Mouse (Mus musculus) left cerebral cortex, postnatal 14 days (tissue): ENCODE measurements around the gene Spag5. TPM values are rescaled to one million over a fixed set of nuclear protein-coding genes. Genes with fewer than 3 reads are reported as not detected.

Experiments
- DNase-seq, 2 experiments: peaks; one replicate each; pipeline ENCODE4 v3.0.0; 2021 to 2022; ENCODE audit warnings: low spot score in 2 of 2, mixed read lengths in 1 of 2
- intact Hi-C: fragments of 180-260 bp; cut with DNase I; formaldehyde crosslinking; loops from one replicate; pipeline ENCODE4 v1.15.1; 2025
- total RNA-seq, 2 experiments: library from RNA; stranded (reverse); gene quantifications; 2 replicates each; pipeline ENCODE4 v1.2.3; 2021

Spag5 gene
- total RNA-seq, 2 experiments from 2014 or later, result 5.0 to 8.4 TPM

DNA sequence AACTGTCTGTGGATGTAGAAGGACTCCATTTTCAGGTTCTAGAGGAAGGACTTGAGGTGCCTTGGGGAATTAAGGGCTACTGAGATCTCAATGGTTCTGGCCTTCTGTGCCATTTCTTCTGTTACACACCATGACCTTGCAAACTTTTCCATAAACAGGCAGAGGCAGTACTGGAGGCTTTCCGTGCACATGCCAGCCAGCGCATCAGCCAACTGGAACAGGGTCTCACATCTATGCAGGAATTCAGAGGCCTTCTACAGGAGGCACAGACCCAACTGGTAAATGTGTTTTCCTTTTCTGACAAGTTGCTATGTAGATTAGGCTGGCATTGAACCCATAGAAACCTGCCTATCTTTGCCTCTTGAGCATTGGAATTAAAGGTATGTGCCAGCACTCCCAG is 12.3 kb downstream of the Spag5 start:
- intact Hi-C loops, result no loop called here
- no peak for DNase-seq

DNA sequence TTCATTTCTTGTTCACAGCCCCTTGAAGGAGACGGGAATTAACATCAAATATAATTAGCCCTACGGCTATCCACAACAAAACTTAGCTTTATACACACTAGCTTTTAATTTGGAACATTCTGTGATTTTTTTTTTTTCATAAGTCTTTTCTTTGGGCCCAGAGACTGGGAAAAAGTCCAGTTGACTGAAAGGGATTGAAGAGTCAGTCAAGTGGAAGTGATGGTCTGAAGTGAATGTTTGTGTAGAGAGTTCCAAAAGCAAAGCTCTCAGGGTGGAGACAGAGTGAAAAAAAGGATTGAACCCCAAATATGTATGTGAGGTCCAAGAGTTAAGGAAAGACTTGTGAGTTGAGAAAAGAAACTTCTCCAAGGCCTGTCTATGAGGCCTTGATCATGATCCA is 17.1 kb downstream of the Spag5 start:
- no peak for DNase-seq

DNA sequence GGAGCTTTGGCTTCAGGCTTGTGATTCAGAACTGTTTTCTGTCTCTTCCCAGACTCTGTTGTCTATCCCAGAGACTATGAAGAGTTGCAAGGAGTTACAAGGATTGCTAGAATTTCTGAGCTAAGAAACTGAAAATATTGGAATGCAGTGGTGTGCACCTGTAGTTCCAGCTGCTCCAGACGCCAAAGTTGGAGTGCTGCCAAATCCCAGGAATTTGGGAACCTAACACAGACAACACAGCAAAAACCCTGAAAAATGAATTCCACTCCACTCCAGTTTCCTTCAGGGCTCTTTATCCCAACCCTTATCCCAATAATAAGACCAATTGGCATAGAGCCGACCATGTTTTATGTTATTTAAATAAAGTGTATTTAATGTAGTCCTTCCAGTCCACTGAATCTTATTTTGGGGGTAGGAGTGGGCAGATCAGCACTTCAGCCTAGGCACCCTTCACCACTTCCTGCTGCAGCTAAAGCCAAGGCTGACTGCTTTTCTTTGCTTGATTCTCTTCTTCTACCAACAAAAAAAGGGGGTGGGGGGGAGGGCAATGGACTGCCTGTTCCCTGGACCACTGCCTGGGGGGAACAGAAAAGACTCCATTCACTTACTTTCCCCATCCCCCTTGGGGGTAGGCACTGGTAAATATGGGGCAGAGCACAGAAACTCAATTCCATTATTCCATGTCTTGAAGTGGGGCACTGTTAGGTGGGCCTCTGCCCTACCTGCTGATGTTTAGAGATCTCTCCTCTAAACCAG is 20.9 kb downstream of the Spag5 start:
- DNase-seq, result peak; percentile 42 to 59
- intact Hi-C loops, result no loop called here

More for the DNA sequence above, 17.1 kb downstream of the Spag5 start:
- intact Hi-C loops, result no loop called here

DNA sequence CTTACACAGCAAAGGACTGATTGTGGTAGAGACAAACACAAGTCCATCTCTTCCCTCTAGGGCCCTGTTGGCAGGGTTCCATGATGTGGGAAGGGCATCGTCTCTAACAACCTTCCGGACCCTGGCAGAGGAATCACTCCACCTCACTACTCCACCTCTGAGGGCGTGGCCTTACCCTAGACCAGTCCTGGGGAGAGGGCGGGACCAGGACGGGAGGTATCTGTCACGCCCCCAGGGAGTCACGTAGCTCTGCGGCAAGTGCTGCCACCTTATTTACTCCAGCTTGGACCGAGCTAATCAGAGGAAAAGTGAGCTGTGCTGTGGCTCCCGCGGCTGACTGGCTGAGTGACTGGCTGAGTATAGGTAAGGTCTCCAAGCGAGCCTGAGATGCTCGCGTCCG is 21.5 kb downstream of the Spag5 start, which contains the start of gene Aldoc:
Aldoc (plus strand) TSS at position 109 of the 400 bp plus-strand sequence.
- DNase-seq, result peak; percentile 71 to 72
- intact Hi-C loops, result no loop called here

DNA sequence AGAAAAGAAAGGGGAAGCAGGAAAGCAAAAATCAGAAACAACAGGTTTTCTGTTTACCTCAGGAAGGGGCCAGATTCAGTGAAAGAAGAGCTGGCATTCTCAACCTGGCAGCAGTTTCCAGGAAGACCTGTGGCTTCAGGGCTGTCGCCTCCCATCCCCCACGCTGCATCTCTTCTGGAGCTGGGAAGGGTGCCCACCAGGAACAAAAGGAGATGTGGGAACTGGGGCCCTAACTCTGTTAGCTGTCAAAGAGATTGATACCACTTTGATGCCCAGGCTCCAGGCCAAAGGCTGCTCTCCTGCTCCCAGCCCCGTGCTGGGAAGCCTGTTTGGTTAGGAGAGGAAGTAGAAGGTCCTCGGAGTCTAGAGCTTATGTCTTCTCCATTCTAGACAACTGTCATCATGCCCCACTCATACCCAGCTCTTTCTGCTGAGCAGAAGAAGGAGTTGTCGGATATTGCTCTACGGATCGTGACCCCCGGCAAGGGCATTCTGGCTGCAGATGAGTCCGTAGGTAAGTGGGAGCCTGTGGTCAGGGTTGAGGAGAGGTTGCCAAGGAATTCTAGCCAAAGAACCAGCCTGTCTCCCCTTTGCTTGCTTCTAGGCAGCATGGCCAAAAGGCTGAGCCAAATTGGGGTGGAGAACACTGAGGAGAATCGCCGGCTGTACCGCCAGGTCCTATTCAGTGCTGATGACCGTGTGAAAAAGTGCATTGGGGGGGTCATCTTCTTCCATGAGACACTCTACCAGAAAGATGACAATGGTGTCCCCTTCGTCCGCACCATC is 22.9 kb downstream of the Spag5 start:
- DNase-seq, result peak; percentile 36 to 46
- intact Hi-C loops, result no loop called here

DNA sequence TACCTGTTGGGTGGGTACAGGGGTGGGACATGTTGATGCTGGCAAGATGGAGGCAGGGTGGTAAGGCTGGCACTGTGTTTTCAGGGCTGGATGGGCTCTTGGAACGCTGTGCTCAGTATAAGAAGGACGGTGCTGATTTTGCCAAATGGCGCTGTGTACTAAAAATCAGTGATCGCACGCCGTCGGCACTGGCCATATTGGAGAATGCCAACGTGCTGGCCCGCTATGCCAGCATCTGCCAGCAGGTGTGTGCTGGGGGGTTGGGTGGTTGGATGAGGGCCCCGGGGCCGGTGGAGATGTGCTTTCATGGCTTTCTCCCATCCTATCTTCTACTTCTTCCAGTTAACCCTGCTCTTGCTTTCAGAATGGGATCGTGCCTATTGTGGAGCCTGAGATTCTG is 23.6 kb downstream of the Spag5 start:
- intact Hi-C loops, result loop anchor here (5.0 kb wide), 1 partner anchor 63 kb away; the partner anchor contains the start of gene 2610507B11Rik
- no peak for DNase-seq

DNA sequence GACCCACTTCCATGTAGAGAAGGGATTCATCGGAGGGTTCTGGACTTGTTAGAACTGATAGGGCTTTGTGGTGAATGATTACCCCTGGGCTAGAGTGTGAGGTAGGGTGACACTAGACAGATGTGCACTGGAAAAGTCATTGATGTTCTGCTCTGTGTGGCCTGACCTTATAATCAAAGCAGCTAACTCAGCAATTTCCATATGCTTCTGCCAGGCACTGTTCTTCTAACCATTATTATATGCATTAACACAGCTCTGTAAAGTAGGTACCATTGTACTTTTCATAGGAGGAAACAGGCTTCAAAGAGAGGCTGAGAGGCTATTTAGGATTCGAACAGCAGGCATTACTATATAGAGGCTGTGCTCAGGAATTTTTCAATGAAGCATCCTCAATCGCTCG is 25.9 kb downstream of the Spag5 start:
- DNase-seq, result no peak
- intact Hi-C loops, result loop anchor here (5.0 kb wide), 1 partner anchor 65 kb away; the partner anchor contains the start of gene 2610507B11Rik

DNA sequence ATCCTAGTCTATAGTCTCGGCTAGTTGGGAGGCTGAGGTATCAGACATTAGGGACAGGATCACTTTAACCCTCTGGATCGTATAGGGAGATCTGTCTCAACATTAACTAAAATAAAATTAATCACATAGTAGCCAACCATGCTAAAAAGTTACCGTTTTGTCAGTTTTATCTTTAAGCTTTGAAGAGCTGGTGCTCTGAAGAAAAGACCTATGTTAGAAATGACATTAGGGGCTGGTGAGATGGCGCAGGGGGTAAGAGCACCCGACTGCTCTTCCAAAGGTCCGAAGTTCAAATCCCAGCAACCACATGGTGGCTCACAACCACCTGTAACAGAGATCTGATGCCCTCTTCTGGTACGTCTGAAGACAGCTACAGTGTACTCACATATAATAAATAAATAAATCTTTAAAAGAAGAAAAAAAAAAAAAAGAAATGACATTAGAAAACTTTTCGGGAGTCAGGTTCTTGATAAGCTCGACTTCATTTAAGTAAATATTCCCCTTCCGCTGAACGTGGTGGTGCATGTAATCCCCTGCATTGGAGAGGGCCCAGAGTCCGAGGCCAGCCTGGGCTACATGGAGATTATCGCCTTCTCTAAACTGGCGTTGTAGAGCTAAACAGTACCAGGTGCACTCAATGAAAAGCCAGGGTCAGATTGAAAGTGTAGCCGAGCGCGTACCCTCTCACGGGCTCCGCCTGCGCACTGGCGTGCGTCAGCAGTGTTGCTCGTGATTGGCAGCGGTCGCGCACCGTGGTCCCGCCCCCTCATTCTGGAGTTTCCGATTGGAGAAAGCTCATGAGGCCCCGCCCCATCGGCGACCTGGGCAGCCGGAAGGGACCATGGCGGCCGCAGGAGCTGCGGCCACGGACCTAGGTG is 26.5 kb downstream of the Spag5 start, which contains the start of gene Pigs:
Pigs (plus strand) TSS at position 782 of the 878 bp plus-strand sequence.
- peak; percentile 94 to 96 for DNase-seq
- intact Hi-C loops, result loop anchor here (1.0 to 5.0 kb wide), 2 partner anchors 27 to 66 kb away; partner anchors contain the start of genes 2610507B11Rik and Spag5

DNA sequence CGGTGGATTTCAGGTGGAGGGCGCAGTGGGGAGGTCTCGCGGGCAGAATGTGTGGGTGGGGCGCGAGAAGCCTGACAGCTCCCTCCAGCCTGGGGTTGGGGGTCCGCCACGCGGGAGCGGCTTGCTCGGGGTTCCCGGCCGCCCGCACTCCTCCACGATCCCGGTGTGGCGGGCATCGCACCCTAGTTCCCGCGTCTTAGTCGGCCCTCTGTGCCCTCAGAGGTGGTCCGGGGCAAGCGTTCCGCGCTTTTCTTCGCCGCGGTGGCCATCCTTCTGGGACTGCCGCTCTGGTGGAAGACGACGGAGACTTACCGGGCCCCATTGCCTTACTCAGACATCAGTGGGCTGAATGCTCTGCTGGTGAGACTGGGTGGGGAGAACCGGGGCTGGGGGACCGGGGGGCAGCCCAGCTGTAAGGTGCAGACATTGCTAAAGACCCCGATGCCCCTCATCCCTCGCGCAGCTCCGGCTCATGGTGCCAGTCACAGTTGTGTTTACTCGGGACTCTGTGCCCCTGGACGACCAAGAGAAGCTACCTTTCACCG is 27.3 kb downstream of the Spag5 start:
- intact Hi-C loops, result loop anchor here (1.0 to 5.0 kb wide), 2 partner anchors 27 to 66 kb away; partner anchors contain the start of genes 2610507B11Rik and Spag5
- no peak for DNase-seq

DNA sequence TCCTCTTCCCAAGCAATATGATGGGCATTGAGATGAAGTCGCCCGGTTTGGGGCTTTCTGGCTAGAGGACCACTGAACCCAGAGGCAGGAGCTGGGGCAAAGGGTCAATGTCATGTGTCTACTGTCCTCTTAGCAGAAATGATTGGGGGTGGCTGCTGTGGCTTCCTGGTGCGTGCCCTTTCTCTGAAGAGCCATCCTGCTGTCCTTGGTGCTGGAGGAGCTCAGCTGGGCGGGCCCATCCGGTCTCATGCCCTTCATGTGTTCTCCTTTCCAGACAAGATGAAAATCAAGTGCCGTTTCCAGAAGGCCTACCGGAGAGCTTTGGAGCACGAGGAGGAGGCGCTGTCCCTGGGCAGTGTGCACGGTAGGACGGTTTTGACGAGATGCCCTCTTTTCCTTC is 31.3 kb downstream of the Spag5 start:
- intact Hi-C loops, result no loop called here
- no peak for DNase-seq

DNA sequence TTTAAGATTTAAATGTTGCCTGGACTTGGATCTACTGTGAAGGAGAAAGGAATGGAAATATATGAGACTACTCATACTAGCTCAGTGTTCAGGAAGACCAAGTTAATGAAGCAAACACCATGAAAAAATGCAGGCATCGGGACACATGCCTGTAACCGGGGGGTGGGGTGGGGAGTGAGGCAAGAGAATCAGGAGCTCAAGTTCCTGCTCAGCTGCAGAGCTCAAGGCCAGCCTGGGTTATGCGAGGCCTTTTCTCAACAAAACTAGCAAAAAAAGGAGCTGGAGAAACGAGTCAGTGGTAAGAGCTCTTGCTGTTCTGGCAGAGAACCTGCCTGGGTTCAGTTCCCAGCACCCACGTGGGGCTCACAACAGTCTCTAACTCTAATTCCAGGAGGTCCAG is 32.7 kb downstream of the Spag5 start:
- intact Hi-C loops, result no loop called here
- no peak for DNase-seq

DNA sequence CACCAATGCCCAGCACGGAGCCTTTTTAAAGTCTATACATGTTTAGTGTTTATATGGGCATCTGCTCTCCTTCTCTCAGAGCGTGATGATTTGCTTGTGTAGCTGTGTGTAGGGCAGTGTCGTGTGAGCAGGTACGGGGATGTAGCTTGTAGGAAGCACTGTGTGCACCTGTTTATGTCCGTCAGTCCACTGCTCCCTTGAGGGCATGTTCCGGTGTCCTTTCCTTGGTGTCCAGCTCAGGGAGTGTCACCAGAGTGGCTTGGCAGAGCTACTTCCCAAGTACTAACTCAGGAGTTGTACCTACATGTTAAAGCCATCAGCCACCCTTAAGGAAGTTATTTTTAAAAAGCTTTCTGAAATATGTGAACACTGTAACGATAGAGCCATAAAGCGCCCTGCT is 35.7 kb downstream of the Spag5 start:
- no peak for DNase-seq
- intact Hi-C loops, result no loop called here

DNA sequence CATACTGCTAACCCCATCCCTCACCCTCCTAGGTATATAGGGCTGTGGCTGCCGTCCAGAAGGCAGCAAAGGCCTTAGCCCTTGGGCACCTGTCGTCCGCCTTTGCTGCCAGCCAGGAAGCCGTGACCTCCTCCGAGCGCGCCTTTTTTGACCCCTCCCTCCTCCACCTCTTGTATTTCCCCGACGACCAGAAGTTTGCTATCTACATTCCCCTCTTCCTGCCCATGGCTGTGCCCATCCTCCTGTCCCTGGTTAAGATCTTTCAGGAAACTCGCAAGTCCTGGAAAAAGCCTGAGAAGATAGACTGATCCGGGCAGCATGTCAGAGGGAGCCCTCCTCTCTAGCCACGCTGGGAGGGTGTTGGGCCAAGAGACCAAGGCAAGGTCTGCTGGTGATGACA is 40.4 kb downstream of the Spag5 start:
- no peak for DNase-seq
- intact Hi-C loops, result loop anchor here (5.0 kb wide), 1 partner anchor 79 kb away; the partner anchor contains the start of gene 2610507B11Rik

DNA sequence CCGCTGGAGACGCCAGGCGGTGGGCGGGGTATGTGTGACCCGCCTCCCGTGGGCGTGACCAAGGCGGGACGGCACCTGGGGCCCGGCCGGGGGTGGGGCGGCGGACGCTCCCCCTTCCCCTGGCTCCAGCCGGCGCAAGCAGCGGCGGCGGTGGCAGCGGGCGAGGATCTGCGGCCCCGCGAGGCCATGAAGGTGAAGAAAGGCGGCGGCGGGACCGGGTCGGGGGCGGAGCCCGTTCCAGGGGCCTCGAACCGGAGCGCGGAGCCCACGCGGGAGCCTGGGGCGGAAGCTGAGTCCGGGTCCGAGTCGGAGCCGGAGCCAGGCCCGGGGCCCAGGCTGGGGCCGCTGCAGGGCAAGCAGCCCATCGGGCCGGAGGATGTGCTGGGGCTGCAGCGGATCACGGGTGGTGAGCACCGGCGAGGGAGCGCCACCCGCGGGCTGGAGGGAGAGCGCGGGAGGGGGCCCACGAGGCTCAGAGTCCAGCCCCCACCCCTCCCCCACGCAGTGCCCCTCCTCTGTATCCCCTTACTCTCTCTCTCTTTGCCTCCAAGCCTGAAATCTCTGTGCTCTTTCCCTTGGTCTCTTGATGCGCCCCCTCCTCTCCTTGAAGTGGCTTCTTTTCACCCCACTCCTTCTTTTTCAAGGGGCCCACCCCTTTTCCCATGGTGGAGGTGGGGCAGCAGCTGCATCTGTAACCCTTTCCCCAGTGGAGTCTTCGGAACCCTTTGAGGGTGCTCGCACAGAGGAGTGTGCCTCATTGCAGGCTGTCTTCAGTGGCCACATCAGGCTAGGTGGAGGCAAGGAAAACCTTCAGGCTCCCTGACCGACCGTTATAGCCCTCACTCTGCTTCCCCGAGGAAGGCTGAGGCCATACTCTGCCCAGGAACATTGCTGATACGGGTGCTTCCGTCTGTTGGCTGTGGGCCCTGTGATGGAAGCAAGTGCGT is 42.3 kb downstream of the Spag5 start, which contains the start of gene Unc119:
Unc119 (plus strand) TSS at position 102 of the 947 bp plus-strand sequence.
- intact Hi-C loops, result loop anchor here (5.0 kb wide), 1 partner anchor 81 kb away; the partner anchor contains the start of gene 2610507B11Rik

DNA sequence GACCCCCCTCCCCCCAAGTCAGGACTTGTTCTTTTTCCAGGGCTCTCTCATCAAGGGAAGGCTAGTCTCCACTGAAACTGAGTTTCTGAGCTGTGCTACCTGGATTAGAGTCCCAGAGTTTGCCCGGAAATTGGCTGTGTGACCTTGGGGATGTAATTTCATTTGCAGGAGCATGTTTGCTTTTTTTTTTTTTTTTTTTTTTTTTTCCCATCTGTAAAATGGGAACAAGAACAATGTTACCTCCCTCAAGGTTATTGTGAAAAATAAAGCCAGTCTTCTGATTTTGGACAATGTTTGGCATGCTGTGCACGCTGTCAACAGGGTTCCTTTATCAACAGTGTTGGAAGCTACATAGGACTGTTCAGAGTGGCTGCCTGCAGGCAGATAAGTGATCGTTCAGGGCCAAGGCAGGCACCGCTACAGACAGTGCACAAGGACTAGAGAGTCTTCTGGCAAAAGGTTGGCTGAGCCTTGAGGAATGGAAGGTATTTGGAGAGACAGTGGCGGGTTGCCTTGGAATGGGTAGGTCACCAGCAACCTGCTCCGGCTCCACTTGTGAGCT is 43.1 kb downstream of the Spag5 start:
- intact Hi-C loops, result loop anchor here (5.0 kb wide), 1 partner anchor 82 kb away; the partner anchor contains the start of gene 2610507B11Rik
- DNase-seq, result no peak

More for the DNA sequence above, 42.3 kb downstream of the Spag5 start, which contains the start of gene Unc119:
- DNase-seq, result peak in 1 of 2 experiments; percentile 69

DNA sequence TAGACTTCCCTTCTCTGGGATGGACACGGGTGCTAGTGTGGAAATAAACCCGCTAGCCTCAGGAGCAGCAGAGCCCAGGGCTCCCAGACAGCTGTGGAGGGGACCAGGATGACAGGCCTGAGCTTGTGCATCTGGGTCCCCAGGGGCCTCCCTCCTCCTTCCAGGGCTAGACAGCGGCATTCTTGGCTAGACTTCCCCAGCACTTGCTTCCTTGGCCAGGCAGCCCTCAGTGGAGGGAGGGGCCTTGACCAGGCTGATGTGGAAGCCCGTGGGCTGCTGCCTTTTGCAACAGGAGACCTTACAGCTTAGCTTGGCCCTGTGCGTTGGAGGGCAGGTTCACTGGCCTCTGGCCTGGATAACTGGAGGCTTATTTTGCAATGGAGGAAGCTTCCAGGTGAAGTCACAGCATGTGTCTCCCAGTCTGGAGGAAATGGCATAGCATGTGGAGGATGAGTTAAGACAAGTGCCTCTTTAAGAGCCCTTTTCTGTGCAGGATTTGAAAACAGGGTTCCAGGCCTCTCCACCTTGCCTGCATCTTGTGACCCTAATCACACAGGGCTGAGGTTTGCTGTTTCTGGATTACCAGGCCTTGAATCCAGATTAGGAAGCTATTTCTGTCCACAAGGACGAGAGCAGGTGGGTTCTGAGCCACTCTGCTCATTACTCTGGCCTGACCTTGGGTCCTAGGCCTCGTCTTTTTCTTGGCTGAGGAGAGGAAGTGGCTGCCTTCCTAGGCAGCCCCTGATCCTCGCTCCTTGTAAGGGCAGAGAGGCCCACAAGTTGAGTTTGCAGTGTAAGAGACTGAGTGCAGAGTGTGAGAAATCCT is 43.8 kb downstream of the Spag5 start:
- no peak for DNase-seq
- intact Hi-C loops, result loop anchor here (5.0 kb wide), 1 partner anchor 83 kb away; the partner anchor contains the start of gene 2610507B11Rik
